Mouse (Mus musculus): ENCODE data around the gene Romo1.

DNA sequence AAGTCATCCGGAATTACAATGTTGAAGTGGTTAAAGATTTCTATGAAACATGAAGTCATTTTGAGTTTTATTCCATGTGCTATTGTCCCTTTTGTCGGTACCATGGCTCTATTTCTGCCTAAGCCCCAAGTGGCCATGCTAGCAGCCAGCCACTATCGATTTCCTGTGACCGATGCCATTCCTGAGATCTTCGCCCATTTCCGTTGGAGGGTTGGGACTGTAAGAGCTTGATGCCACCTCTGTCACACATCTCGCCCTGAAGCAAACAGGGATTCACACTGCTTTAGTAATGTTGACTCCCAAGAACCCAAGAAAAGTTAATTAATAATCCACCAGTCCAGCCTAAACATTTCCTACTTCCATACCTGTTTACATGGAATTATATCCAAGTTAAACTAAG is 33.8 kb downstream of the Romo1 start:
- no peak for TF ChIP-seq CTCF (IDR thresholded peaks at IDR 0.05; ENCODE audit: low read depth, low read length)
- no peak for TF ChIP-seq POLR2AphosphoS5 (IDR thresholded peaks at IDR 0.05; ENCODE audit: insufficient replicate concordance, low read depth, low read length)
